Mouse (Mus musculus) adipocyte (in vitro differentiated cells): Measurements from ENCODE around the gene Kpna3.
"Not testable (repeated sequence)": the region's sequence is repeated elsewhere in the genome, so short reads cannot be mapped to it uniquely, and the experiment has no call there.

Experiments used
- DNase-seq: peaks from one replicate; pipeline ENCODE4 v3.0.0-alpha.2; 2016; ENCODE audit warnings: low spot score

Kpna3 gene

GRCm38 (mm10) chr14:61394745-61395144 lies 44.9 kb downstream of the Kpna3 start:
- DNase-seq, result no peak

GRCm38 (mm10) chr14:61390586-61390985 lies 49.1 kb downstream of the Kpna3 start:
- no peak for DNase-seq

- DNase-seq, result no peak
Observed at GRCm38 (mm10) chr14:61367290-61367689, 72.4 kb downstream of the Kpna3 start.

- DNase-seq, result no peak
Observed at GRCm38 (mm10) chr14:61364656-61365055, 75.0 kb downstream of the Kpna3 start.

GRCm38 (mm10) chr14:61363734-61364133 lies 75.9 kb downstream of the Kpna3 start:
- DNase-seq, result no peak

- DNase-seq, result no peak
Observed at GRCm38 (mm10) chr14:61362268-61362667, 77.4 kb downstream of the Kpna3 start.

GRCm38 (mm10) chr14:61360981-61361511 lies 78.6 kb downstream of the Kpna3 start:
- DNase-seq, result peak; percentile 26

GRCm38 (mm10) chr14:61360131-61360980 lies 79.3 kb downstream of the Kpna3 start, which contains the start of gene Ebpl:
Ebpl (minus strand) TSS chr14:61360439.
- DNase-seq, result peak; percentile 94

- peak; percentile 35 for DNase-seq
Observed at GRCm38 (mm10) chr14:61354251-61355235, 85.1 kb downstream of the Kpna3 start.

- DNase-seq, result no peak
Observed at GRCm38 (mm10) chr14:61350808-61351207, 88.9 kb downstream of the Kpna3 start.

GRCm38 (mm10) chr14:61349876-61350275 lies 89.8 kb downstream of the Kpna3 start:
- DNase-seq, result no peak

- DNase-seq, result no peak
Observed at GRCm38 (mm10) chr14:61346827-61347698, 92.6 kb downstream of the Kpna3 start.

GRCm38 (mm10) chr14:61344590-61344989 lies 95.1 kb downstream of the Kpna3 start:
- no peak for DNase-seq

GRCm38 (mm10) chr14:61339381-61339780 lies 100.3 kb downstream of the Kpna3 start:
- no peak for DNase-seq

GRCm38 (mm10) chr14:61330996-61331561 lies 108.6 kb downstream of the Kpna3 start:
- DNase-seq, result peak; percentile 96

GRCm38 (mm10) chr14:61330591-61330990 lies 109.1 kb downstream of the Kpna3 start:
- DNase-seq, result no peak

GRCm38 (mm10) chr14:61327618-61328450 lies 111.8 kb downstream of the Kpna3 start:
- DNase-seq, result no peak

GRCm38 (mm10) chr14:61327007-61327406 lies 112.7 kb downstream of the Kpna3 start:
- DNase-seq, result not testable (repeated sequence)

- no peak for DNase-seq
Observed at GRCm38 (mm10) chr14:61322740-61323139, 116.9 kb downstream of the Kpna3 start.

GRCm38 (mm10) chr14:61321200-61321599 lies 118.5 kb downstream of the Kpna3 start:
- no peak for DNase-seq
